Mouse (Mus musculus) limb, embryonic 11.5 days (tissue): Measurements from ENCODE around the gene Rab1a. TPM values are rescaled to one million over a fixed set of nuclear protein-coding genes. Genes with fewer than 3 reads are reported as not detected.

Source experiments
- ATAC-seq: fragments of 200-750 bp; cut with Nextera tagmentation; 2 replicates; pipeline ENCODE4 v1.8.0; 2017; ENCODE audit warnings: low read depth; ENCODE audit not compliant: insufficient number of reproducible peaks, low FRiP score, low TSS enrichment
- DNase-seq: peaks from one replicate; pipeline ENCODE4 v3.0.0-alpha.2; 2015; ENCODE audit warnings: low spot score
- H3K27ac ChIP-seq: fragments of 300-500 bp; sonication (generic); replicated peaks from 2 replicates; pipeline ENCODE4 v1.5.1; 2014; ENCODE audit warnings: low read depth, mild to moderate bottlenecking, low read length
- H3K27me3 ChIP-seq: fragments of 300-500 bp; sonication (generic); 2 replicates; pipeline ENCODE4 v1.6.1; 2014; ENCODE audit warnings: mild to moderate bottlenecking, low read length, mixed read lengths; ENCODE audit not compliant: control insufficient read depth, insufficient read depth
- H3K36me3 ChIP-seq: fragments of 300-500 bp; sonication (generic); 2 replicates; pipeline ENCODE4 v1.6.1; 2014; ENCODE audit warnings: mild to moderate bottlenecking, low read length, moderate library complexity, mixed read lengths; ENCODE audit not compliant: control insufficient read depth, insufficient read depth
- H3K4me1 ChIP-seq: fragments of 300-500 bp; sonication (generic); 2 replicates; pipeline ENCODE4 v1.6.1; 2014; ENCODE audit warnings: low read length, mixed read lengths; ENCODE audit not compliant: control insufficient read depth, insufficient read depth
- H3K4me2 ChIP-seq: fragments of 300-500 bp; sonication (generic); 2 replicates; pipeline ENCODE4 v1.6.1; 2014; ENCODE audit warnings: low read depth, mild to moderate bottlenecking, moderate library complexity; ENCODE audit not compliant: severe bottlenecking
- H3K4me3 ChIP-seq: fragments of 300-500 bp; sonication (generic); 2 replicates; pipeline ENCODE4 v1.5.1; 2014; ENCODE audit warnings: low read depth, low read length
- H3K9ac ChIP-seq: fragments of 300-500 bp; sonication (generic); 2 replicates; pipeline ENCODE4 v1.6.1; 2014; ENCODE audit warnings: mild to moderate bottlenecking, low read length
- H3K9me3 ChIP-seq: fragments of 300-500 bp; sonication (generic); 2 replicates; pipeline ENCODE4 v1.6.1; 2016; ENCODE audit warnings: low read length; ENCODE audit not compliant: control insufficient read depth
- WGBS: fragments of 180-500 bp; shearing (Covaris S2); extraction: QIAGEN DNeasy Blood & Tissue Kit; methylation state at CpG from one replicate; pipeline ENCODE4 v1.1.7; 2014; 5-methylcytosine and 5-hydroxymethylcytosine counted together
- polyA plus RNA-seq: library from polyadenylated mRNA; unstranded; fragments of >200 nt; fragmentation: Nextera tagmentation; extraction: Ambion mirVana; gene quantifications from 2 replicates; pipeline ENCODE4 v1.2.1, GENCODE M21; 2014

Gene Rab1a
- polyA plus RNA-seq, 1 experiment from 2014 or later, result 212 TPM

DNA sequence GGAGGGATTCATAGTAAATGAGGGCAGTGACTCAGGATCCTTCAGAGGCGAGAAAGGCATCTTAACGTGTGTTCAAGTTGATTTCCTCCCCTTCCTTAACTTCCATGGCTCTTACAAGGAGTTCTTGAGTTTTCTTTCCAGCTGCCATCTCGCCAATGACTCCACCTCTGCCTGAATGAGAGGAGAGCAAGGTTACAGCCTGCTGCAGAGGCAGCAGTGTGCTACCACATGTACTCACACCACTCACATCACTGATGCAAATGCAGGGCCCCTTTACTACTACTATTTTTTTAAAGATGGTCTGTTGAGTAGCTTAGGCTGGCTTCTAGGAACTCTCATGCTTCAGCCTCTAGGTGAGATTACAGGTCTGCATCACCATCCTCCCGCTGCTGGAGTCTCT is 28.1 kb downstream of the Rab1a start:
- WGBS, result 88% methylated on average over 4 of the region's 4 CpGs
- no peak overlapping the region for H3K9ac ChIP-seq

DNA sequence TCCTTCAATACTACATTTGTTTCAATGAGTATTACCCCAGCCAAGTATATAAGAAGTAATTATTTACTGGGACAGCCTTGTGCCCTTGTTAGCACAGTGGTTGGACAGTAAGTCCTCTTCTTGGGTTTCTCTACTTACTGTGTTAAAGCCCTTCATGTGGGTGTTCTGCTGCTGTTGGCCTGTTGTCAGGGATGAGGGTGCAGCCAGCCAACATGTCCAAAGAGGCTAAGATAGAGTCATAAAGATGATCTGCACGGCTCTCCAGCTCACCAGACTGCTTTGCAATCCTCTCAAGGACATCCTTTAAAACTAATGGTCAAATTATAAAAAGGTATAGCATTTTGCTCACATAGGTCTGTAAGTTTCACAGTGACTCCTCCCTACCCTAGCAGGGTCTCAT is 29.1 kb downstream of the Rab1a start:
- ATAC-seq, result no peak
- H3K4me1 ChIP-seq, result no peaks in the 10 kb centered on the region
- no peaks in the 10 kb centered on the region for H3K27me3 ChIP-seq
- no peak overlapping the region for H3K27ac ChIP-seq
- no peak overlapping the region for H3K9ac ChIP-seq
- H3K36me3 ChIP-seq, result peaks cover 24% of the 10 kb centered on the region
- H3K4me3 ChIP-seq, result no peak overlapping the region
- WGBS, result 89% methylated on average over 1 of the region's 1 CpGs
- no peak for DNase-seq
- no peaks in the 10 kb centered on the region for H3K9me3 ChIP-seq
- no peak overlapping the region for H3K4me2 ChIP-seq

More for the DNA sequence above, 28.1 kb downstream of the Rab1a start:
- Histone ChIP-seq H3K4me1 (no peaks in the 10 kb centered on the region), H3K27ac (no peak overlapping the region), H3K9me3 (no peaks in the 10 kb centered on the region), H3K4me2 (no peak overlapping the region), H3K36me3 (peaks cover 20% of the 10 kb centered on the region), H3K27me3 (no peaks in the 10 kb centered on the region), H3K4me3 (no peak overlapping the region)
- DNase-seq (no peak), ATAC-seq (no peak)

DNA sequence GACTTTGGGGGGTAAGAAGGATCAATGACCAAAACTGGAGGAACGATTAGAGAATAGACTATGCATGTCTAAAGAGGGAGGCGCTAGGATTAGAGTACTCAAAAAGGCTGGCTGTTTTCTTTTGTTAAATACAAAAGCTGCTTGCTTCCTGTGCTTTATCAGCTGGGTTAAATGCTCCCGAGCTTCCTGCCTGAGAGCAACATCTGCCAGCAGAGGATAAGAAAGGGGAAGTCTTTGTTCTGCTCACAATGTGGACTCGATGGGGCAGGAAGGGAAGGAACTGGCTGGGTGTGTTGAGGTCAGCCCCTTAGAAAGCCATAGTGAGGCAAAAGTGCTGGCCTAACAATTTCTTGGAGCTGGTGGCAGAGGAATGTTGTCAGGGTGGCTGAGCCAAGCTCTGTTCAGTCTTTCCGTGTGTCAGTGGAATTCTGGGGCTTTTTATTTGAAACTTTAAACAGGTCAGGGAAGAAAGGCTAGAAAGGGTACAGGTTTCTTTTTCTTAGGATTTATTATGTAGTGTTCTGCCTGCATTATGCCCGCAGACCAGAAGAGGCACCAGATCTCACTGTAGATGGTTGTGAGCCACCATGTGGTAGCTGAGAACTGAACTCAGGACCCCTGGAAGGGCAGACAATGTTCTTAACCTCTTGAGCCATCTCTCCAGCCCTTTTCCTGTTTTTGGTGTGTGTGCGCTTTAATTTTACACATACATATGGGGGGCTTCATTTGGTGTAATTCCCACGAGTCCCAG is 30.1 kb downstream of the Rab1a start:
- peaks cover 24% of the 10 kb centered on the region for H3K36me3 ChIP-seq
- H3K4me1 ChIP-seq, result no peaks in the 10 kb centered on the region
- H3K27ac ChIP-seq, result no peak overlapping the region
- DNase-seq (no peak), ATAC-seq (no peak)
- no peak overlapping the region for H3K4me3 ChIP-seq
- H3K27me3 ChIP-seq, result no peaks in the 10 kb centered on the region
- H3K9me3 ChIP-seq, result no peaks in the 10 kb centered on the region
- WGBS, result 79% methylated on average over 8 of the region's 8 CpGs
- H3K4me2 ChIP-seq, result no peak overlapping the region
- no peak overlapping the region for H3K9ac ChIP-seq

DNA sequence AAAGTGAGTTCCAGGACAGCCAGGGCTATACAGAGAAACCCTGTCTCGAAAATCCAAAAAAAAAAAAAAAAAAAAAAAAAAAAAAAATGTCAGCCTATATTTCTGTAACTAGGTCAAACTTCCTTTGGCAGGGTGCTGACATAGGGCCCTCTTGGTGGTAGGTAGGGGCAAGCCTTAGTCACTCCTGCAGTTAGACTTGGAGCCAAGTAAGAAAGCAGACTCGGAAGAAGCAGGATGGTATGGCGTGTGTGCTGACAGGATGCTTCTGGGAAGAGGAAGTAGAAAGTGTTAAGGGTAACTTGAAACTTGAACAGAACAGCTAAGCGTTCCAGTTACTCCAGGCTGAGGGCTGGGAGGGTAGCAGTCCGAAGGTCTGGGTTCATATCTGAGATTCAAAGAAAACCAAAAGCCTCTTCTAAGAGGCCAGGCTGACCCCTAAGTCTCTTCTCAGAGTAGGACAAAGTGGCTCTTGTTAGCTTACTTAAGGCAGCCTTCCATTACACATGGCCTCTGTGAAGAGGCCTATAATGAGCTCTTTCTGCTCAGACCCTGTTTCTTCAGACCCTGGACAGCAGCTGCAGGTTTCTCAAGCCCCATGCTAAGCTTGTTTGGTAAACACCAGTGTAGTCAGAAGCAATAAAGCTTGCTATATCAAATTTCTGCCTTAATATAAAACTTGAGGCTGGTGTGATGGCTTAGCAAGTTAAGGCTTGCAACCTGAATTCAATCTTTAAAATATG is 31.0 kb downstream of the Rab1a start:
- no peak overlapping the region for H3K4me2 ChIP-seq
- no peaks in the 10 kb centered on the region for H3K27me3 ChIP-seq
- H3K4me1 ChIP-seq, result no peaks in the 10 kb centered on the region
- DNase-seq (no peak), ATAC-seq (no peak)
- H3K9ac ChIP-seq, result no peak overlapping the region
- 81% methylated on average over 4 of the region's 5 CpGs for WGBS
- no peak overlapping the region for H3K4me3 ChIP-seq
- no peaks in the 10 kb centered on the region for H3K9me3 ChIP-seq
- no peak overlapping the region for H3K27ac ChIP-seq
- H3K36me3 ChIP-seq, result peaks cover 24% of the 10 kb centered on the region

DNA sequence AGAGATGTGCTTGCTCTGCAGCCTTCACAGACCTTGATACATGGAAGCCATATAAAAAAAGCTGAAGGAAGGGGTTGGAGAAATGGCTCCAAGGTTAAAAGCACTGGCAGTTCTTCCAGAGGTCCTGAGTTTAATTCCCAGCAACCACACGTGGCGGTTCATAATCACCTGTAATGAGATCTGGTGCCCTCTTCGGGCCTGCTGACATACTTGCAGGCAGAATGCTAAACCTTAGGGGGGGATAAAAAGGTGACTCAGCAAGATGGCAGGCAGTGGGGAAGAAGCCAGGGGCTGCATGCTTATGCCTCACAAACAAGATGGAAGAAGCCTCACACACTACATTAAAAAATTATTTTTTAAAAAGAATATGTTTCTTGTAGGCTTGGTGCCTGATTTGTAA is 33.0 kb downstream of the Rab1a start:
- 71% methylated on average over 3 of the region's 3 CpGs for WGBS
- no peak overlapping the region for H3K4me2 ChIP-seq
- H3K27me3 ChIP-seq, result no peaks in the 10 kb centered on the region
- H3K4me1 ChIP-seq, result no peaks in the 10 kb centered on the region
- H3K9me3 ChIP-seq, result no peaks in the 10 kb centered on the region
- H3K27ac ChIP-seq, result no peak overlapping the region
- H3K9ac ChIP-seq, result no peak overlapping the region
- ATAC-seq (no peak), DNase-seq (no peak)
- peaks cover 32% of the 10 kb centered on the region for H3K36me3 ChIP-seq
- H3K4me3 ChIP-seq, result no peak overlapping the region

DNA sequence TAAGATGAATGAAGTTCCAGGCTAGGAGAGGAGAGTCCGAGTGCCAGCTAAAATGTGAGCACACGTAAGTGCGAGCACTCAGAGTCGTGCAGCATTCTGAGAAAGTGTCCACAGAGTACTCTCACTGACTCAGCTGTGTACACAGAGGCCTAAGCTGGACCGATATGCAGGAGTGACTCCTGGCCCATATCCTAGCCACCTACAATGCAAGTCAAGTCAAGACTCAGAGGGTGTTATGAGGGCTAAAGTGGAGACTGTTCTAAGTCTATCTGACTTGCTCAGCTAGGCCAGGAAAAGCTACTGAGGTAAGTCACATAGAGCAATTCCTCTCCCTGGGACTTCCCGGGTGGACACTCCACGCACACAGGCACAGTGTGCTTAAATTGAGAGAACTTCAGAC is 35.8 kb downstream of the Rab1a start:
- no peaks in the 10 kb centered on the region for H3K4me1 ChIP-seq
- H3K9me3 ChIP-seq, result no peaks in the 10 kb centered on the region
- no peaks in the 10 kb centered on the region for H3K27me3 ChIP-seq
- WGBS, result 92% methylated on average over 7 of the region's 7 CpGs
- no peak overlapping the region for H3K4me3 ChIP-seq
- H3K4me2 ChIP-seq, result no peak overlapping the region
- no peak for ATAC-seq
- no peak overlapping the region for H3K27ac ChIP-seq
- H3K36me3 ChIP-seq, result peaks cover 34% of the 10 kb centered on the region
- no peak for DNase-seq
- no peak overlapping the region for H3K9ac ChIP-seq

DNA sequence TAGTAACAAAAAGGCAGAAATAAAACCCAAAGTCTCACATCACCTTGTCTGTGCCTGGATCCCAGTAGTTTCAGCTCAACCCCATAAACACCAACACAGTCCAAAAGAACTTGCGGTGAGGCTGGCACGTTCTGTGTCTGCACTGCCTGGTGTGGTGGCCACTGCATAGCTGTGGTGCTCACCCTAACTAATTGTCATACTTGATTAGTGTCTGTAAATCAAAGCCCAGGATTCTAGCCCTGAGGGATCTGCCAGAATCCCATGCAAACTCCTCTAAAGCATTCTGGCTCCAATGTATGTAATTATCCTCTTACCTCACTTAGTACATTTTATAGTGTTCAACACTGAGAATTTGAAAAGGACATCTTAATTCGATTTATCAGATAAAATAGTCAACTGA is 36.7 kb downstream of the Rab1a start:
- ATAC-seq, result no peak
- H3K36me3 ChIP-seq, result peaks cover 34% of the 10 kb centered on the region
- H3K4me2 ChIP-seq, result no peak overlapping the region
- H3K27ac ChIP-seq, result no peak overlapping the region
- no peaks in the 10 kb centered on the region for H3K27me3 ChIP-seq
- WGBS, result 91% methylated on average over 3 of the region's 3 CpGs
- H3K4me3 ChIP-seq, result no peak overlapping the region
- no peak overlapping the region for H3K9ac ChIP-seq
- peaks cover 5% of the 10 kb centered on the region for H3K4me1 ChIP-seq
- no peak for DNase-seq
- no peaks in the 10 kb centered on the region for H3K9me3 ChIP-seq

DNA sequence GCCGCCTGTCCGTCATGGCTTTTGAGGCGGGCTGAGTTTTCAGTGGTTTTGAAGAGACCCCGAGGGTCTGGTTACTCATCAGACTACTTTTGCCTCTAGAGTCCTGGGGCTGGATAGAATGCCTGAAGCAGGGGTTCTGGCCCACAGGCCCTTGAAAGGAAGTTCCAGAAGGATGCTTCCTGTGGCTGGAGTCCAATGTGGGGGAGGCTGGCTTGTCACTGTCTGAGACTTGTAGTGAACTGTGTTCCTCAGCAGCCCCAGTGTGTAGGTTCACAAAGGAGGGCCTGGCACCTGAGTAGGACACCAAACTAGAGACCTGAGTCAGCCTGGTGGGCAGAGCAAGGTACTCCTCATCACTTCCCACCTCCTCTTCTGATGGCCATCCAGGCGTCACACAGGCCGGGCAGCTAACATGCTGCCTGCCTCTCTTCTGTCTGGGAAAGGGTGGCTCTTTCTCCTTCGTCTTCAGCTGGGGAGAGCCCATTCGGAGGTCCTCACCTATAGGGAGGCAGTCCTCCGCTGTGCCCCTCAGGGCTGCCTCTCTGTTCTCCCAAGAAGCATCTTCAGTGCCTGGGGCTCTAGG is 38.1 kb downstream of the Rab1a start:
- H3K4me2 ChIP-seq, result no peak overlapping the region
- H3K9me3 ChIP-seq, result no peaks in the 10 kb centered on the region
- H3K9ac ChIP-seq, result no peak overlapping the region
- peaks cover 26% of the 10 kb centered on the region for H3K36me3 ChIP-seq
- no peak overlapping the region for H3K27ac ChIP-seq
- H3K4me1 ChIP-seq, result peaks cover 18% of the 10 kb centered on the region
- DNase-seq (no peak), ATAC-seq (no peak)
- 90% methylated on average over 9 of the region's 9 CpGs for WGBS
- H3K4me3 ChIP-seq, result no peak overlapping the region
- H3K27me3 ChIP-seq, result no peaks in the 10 kb centered on the region
